Mouse (Mus musculus) MN1 (cell line): Measurements from ENCODE around the gene Arl14.
A peak's percentile ranks its signal among the peaks of the same experiment; 100 is the strongest.

Source experiments
- DNase-seq: peaks from one replicate; pipeline ENCODE4 v3.0.0-alpha.2; 2016; ENCODE audit warnings: low spot score

The Arl14 gene

GRCm38 (mm10) chr3:69271812-69272211 lies 49.6 kb downstream of the Arl14 start:
- peak; percentile 67 for DNase-seq
